Mouse (Mus musculus): Measurements from ENCODE around the gene Evi2a. TPM values are rescaled to one million over a fixed set of nuclear protein-coding genes. Genes with fewer than 3 reads are reported as not detected.

Evi2a gene
- polyA plus RNA-seq, 1 experiment from 2014 or later, result 3.4 TPM

- no peak overlapping the region for H3K9ac ChIP-seq
- no peaks in the 10 kb centered on the region for H3K4me1 ChIP-seq (ENCODE audit: insufficient read depth)
- TF ChIP-seq CTCF (IDR thresholded peaks at IDR 0.05; ENCODE audit: low read depth), result no peak
- no peak overlapping the region for H3K27ac ChIP-seq (ENCODE audit: low read depth)
- DNase-seq, result no peak
- 79% methylated on average over 10 of the region's 10 CpGs for WGBS
- ATAC-seq (ENCODE audit: insufficient read depth), result no peak
- no peaks in the 10 kb centered on the region for H3K27me3 ChIP-seq (ENCODE audit: insufficient read depth, low read length)
- H3K4me2 ChIP-seq, result no peak overlapping the region
- H3K9me3 ChIP-seq (ENCODE audit: low read depth, low read length), result no peaks in the 10 kb centered on the region
- no peaks in the 10 kb centered on the region for H3K36me3 ChIP-seq (ENCODE audit: insufficient read depth)
- no peak overlapping the region for H3K4me3 ChIP-seq (ENCODE audit: low read depth, low read length)
These were observed 35.2 kb downstream of the Evi2a start for GRCm38 (mm10) chr11:79494976-79495800.

- DNase-seq (no peak), ATAC-seq (ENCODE audit: insufficient read depth) (no peak)
- Histone ChIP-seq H3K27ac (ENCODE audit: low read depth) (no peak overlapping the region), H3K9ac (no peak overlapping the region), H3K9me3 (ENCODE audit: low read depth, low read length) (no peaks in the 10 kb centered on the region), H3K4me1 (ENCODE audit: insufficient read depth) (peaks cover 5% of the 10 kb centered on the region; the same call in 1 of the 2 replicates), H3K27me3 (ENCODE audit: insufficient read depth, low read length) (no peaks in the 10 kb centered on the region), H3K4me2 (no peak overlapping the region), H3K4me3 (ENCODE audit: low read depth, low read length) (no peak overlapping the region), H3K36me3 (ENCODE audit: insufficient read depth) (peaks cover 27% of the 10 kb centered on the region; the same call in 1 of the 2 replicates)
- TF ChIP-seq CTCF (IDR thresholded peaks at IDR 0.05; ENCODE audit: low read depth), result no peak
These were observed 45.7 kb downstream of the Evi2a start for GRCm38 (mm10) chr11:79484721-79485120.

GRCm38 (mm10) chr11:79483876-79484528, 46.4 kb downstream of the Evi2a start:
- ATAC-seq (ENCODE audit: insufficient read depth), result no peak
- no peak overlapping the region for H3K4me2 ChIP-seq
- 76% methylated on average over 7 of the region's 7 CpGs for WGBS
- H3K36me3 ChIP-seq (ENCODE audit: insufficient read depth), result peaks cover 27% of the 10 kb centered on the region; the same call in 1 of the 2 replicates
- TF ChIP-seq CTCF (IDR thresholded peaks at IDR 0.05; ENCODE audit: low read depth), result no peak
- H3K4me3 ChIP-seq (ENCODE audit: low read depth, low read length), result no peak overlapping the region
- no peak for DNase-seq
- no peaks in the 10 kb centered on the region for H3K9me3 ChIP-seq (ENCODE audit: low read depth, low read length)
- no peak overlapping the region for H3K9ac ChIP-seq
- H3K27me3 ChIP-seq (ENCODE audit: insufficient read depth, low read length), result no peaks in the 10 kb centered on the region
- no peak overlapping the region for H3K27ac ChIP-seq (ENCODE audit: low read depth)
- no peaks in the 10 kb centered on the region for H3K4me1 ChIP-seq (ENCODE audit: insufficient read depth)

DNA sequence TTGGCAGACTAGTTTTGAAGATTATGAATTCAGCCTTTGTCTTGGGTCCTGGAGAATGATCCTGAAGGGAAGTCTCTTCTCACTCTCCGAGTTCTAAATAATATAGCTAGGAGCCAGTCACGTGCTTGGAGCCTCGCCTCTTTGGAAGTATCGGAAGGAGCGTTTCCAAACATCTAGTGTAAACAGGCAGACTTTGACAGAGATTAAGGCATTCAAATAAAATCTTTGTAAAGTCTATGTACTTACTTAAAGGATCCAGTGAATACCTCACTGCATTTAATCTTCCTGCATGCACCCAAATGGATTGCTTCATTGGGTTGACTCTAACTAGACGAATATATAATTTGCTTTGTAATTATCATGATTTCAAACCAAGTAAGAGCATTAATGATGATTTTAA, 47.0 kb downstream of the Evi2a start:
- 70% methylated on average over 6 of the region's 6 CpGs for WGBS
- Histone ChIP-seq H3K4me2 (no peak overlapping the region), H3K4me3 (ENCODE audit: low read depth, low read length) (no peak overlapping the region), H3K27me3 (ENCODE audit: insufficient read depth, low read length) (no peaks in the 10 kb centered on the region), H3K9ac (no peak overlapping the region), H3K36me3 (ENCODE audit: insufficient read depth) (peaks cover 32% of the 10 kb centered on the region), H3K27ac (ENCODE audit: low read depth) (no peak overlapping the region), H3K9me3 (ENCODE audit: low read depth, low read length) (no peaks in the 10 kb centered on the region), H3K4me1 (ENCODE audit: insufficient read depth) (no peaks in the 10 kb centered on the region)
- DNase-seq (no peak), ATAC-seq (ENCODE audit: insufficient read depth) (no peak)
- no peak for TF ChIP-seq CTCF (IDR thresholded peaks at IDR 0.05; ENCODE audit: low read depth)

Other genes starting within 250 kb of the Evi2a start
- not detected in 2 replicates for gene Gm9964, start 233.7 kb downstream of the Evi2a start, polyA plus RNA-seq (2014; fragmentation: Nextera tagmentation; extraction: Ambion mirVana)
- 10.2 and 12.6 TPM in 2 replicates for gene Nf1, start 190.9 kb downstream of the Evi2a start, polyA plus RNA-seq (2014; fragmentation: Nextera tagmentation; extraction: Ambion mirVana)
- gene Omg, start 26.5 kb downstream of the Evi2a start, polyA plus RNA-seq (2014; fragmentation: Nextera tagmentation; extraction: Ambion mirVana), result 0.37 and 0.38 TPM in 2 replicates
- 0.53 and 0.88 TPM in 2 replicates for gene Evi2b, start 6.8 kb downstream of the Evi2a start, polyA plus RNA-seq (2014; fragmentation: Nextera tagmentation; extraction: Ambion mirVana)
- 1.3 and 1.4 TPM in 2 replicates for gene Evi2, start within 50 bp of the Evi2a start, polyA plus RNA-seq (2014; fragmentation: Nextera tagmentation; extraction: Ambion mirVana)
- gene Rab11fip4, start 60.6 kb upstream of the Evi2a start, polyA plus RNA-seq (2014; fragmentation: Nextera tagmentation; extraction: Ambion mirVana), result 2.3 and 2.6 TPM in 2 replicates

All from lung, embryonic 14.5 days (tissue).